Mouse (Mus musculus) kidney, adult 18-20 months (tissue): ENCODE measurements around the gene 5031439G07Rik.

Experiments
- DNase-seq: peaks from one replicate; pipeline ENCODE4 v3.0.0; 2021

Gene 5031439G07Rik

DNA sequence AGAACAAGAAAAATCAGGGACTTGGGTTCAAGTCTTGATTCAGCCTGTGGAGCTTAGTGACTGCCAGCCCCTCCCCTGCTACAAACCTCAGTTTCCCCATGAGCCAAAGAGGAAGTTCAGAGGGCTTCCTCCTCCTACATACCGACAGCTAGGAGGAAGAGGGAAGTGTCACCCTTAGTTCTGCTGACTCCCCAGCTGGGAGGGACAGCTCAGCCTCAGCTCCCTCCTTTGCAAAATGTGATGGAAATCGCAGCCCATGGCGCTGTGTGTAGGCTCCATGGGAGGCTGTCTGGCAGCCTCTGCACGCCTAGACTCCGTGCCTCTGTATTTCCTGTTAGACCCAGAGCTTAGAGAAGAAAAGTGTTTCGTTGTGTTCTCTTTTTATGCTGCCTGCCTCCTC lies 6.1 kb upstream of the 5031439G07Rik start:
- DNase-seq = no peak

DNA sequence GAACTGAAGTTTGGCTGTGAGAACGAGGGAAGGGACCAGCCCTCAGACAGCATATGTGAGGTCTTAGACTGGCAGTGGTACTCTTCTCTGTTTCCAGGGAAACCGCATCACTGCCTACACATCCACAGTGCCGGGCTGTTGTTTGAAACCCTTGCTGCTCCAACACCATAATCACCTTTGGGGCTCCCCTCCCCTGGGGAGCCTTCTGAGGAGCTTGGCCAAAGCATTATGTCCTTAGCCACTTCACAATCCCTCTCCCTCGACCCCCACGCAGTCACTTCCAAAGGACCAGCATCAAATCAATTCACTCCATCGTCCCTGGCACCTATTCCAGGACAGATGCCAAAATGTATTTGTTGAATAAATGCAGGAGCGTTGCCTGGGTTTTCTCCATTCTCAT lies 1.4 kb upstream of the 5031439G07Rik start:
- no peak for DNase-seq

DNA sequence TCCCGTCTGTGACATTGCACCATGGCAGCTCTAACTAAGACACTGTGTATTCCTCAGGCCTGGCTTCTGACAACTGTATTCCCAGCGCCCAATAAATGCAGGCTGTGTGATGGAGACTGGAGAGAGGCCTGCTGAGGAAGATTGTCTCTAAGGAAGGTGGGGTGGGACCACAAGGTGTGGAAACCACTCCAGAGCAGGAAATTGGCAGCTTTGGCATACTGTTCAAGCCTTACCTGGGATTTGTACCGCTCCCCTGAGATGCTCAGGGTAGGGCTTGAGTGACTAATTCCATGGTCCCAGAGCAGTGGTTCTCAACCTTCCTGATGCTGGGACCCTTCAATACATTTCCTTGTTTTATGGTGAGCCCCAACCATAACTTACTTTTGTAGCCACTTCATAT lies 747 bp upstream of the 5031439G07Rik start:
- no peak for DNase-seq

DNA sequence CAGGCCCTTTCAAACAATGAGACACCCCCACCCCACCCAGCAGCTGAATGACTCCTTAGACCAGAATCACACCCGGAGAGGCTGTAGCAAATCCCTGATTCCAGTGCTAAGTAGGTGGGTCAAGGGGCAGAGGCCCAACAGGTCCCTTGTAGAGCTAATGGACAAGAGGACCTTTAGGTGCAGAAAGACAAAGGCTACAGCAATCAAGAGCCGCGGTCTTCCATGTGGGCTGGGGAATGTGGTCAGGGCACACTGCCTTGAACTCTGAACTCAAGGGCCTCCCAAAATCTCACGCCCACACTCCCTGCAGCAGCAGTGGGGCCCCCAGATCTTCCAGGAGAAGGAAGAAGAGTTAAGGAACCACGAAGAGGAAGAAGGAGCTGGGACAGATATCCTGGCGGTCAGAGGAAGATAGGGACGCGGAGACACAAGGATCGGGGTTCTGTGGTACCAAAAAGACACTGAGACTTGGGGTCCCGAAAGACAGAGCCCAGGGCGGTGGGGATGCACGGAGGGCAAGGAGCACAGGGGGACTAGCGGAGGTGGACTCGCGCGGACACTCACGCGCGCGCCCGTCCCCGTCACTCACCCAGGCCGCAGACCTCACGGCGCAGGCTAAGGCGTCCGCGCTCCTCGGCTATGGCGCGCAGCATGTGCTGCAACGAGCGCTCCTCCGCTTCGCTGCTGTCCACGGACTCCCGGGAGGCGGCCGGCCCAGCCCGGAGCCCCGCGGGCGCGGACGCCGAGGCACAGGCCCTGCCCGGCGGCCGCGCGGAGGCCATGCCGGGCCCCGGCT lies 1.1 kb downstream of the 5031439G07Rik start:
- DNase-seq = no peak

DNA sequence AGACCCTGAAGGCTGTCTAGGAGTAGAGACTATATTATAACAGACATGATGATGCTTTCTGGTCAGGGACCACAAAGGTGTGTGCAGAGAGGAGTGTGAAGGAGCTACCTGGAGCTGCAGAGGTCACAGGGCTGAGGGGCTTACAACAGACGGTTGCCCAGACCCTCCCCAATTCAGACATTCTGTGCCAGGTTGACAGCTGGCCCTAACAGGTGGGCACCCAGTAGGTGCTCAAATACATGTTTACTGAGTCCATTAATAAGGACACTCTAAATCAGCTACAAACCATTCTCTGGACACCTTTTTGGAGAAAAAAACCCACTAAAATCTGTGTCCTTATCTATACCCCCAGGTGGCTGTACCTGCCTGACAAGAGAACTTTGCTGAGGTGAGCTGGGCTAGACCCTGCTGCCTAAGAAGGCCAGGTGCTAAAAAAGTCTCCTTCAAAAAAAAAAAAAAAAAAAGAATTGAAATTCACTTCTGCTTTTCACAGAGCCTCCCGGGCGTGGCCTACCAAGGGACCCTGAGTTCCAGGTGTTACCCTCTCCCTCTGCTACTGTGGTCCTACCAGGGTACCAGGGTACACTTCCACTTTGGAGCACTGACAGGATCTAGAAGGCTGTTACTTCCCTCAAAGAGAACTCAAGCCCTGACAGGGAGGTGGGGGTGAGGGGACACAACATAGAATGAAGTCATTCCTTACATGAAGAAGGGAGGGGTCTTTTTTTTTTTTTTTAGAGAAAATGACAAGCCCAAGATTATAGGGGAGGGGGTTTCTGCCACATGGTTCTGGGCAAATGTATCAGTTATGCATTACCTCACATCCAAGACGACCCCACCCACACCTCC lies 2.0 kb downstream of the 5031439G07Rik start:
- DNase-seq = no peak

DNA sequence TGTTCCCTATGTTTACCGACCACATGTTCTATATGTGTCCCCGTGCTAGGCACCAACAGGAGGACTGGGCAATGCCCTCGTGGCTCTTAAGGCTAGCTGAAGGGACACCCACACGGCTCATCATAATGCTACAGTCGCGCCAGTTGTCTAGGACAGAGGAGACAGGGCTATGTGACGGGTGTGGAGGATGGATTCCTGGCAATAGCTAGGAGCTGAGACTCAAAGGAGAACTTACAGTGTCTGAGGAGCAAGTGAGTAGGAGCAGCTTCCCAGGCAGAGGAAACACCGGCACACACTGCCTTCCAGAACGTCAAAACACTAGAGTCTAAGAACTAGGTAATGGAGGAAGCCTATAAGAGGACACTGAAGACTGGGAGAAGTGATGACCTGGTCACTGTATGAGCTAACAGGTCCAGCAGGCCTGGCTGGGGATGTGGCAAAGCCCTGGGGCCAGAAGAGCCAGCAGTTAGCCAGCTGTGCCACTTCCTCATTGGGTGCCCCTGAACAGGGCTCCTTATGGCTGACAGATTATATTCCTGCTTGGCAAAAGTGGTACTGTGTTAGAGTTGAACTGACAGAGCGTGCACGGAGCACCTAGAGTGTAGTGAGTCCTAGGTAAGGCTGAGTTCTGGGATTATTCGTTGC lies 2.7 kb downstream of the 5031439G07Rik start:
- no peak for DNase-seq

DNA sequence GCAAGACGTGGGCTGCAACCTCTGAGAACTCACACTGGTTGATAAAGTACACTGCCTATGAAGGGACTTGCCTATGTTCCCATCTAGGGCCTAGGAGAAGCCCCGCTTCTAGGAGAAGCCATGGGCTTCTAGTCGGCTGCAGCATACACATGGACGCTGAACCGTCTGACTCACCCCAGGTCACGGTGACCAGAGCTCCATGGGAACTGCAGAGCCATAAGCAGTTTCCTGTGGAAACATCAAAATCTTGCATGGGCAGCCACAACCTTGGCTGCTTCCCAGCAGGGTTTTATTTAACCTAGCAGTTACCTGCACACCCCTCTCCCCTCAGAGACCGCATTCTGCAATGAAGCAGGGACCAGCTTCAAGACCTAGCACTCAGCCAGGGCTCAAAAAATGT lies 4.6 kb downstream of the 5031439G07Rik start:
- DNase-seq = no peak

DNA sequence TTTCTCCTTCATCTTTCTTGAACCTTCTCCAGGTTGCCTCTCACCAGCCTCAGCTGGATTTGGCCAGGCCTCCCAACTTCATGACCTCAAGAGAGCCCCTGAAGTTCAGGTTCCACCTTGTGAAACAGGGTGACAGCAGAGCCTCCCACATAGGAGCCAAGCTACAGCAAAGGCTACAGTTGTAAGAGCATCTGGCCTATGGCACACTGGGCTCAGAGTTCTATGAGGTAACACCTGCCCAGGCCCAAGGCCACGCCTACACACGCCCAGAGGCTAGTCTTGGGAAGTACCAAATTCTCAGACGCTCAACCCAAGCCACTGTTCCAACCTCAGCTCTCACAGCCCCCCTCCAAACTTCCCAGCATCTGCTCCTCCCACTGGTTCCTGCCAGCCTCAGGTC lies 5.5 kb downstream of the 5031439G07Rik start:
- no peak for DNase-seq

DNA sequence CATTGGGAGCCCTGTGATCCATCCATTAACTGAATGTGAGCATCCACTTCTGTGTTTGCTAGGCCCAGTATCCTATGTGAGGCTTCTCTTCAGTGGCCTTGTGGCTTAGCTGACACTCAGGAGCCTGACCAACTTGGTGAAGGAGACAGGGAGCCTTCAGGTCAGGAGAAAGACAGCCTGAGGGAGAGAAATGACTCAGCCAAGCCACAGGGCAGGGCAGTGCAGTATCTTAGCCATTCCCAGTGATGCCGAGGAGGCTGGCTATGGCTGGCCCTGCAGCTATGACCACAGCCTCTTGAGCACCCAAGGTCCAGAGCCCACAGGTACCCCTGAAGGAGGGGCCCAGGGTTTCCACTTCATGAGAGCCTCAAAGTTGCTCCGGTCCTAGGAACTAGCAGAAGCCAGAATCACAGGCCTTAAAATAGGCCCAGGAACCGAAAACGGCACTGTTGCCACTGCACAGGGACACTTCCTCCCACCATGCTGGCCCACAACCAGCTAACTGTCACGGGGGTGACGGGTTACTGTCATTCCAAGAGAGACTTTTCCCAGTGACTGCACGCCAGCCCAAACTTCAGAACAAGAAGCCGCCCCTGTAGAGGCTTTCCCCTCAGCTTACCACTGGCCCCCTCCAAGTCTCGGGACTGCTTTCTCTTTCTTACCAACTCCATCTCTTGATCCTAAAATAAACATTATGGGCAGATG lies 6.6 kb downstream of the 5031439G07Rik start:
- DNase-seq = no peak

DNA sequence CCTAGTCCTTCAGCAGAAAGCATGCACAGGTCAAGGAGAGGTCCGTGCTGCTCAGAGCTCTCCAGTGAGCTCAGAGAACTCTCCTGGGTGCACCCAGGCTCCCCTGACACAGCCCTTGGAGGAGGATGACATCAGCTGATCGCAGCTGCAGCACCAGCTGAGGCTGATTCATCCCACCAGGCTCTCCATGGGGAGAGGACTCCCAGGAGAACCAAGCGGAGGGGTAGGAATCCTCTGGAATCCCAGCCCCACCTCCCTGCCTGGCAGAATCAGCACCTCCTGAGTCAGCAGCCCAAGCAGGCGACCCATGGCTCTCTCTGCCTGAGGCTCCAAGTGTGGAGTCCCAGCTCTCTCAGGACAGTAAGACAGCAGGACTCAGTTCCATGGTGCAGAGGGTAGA lies 12.6 kb downstream of the 5031439G07Rik start:
- peak; percentile 28 for DNase-seq

DNA sequence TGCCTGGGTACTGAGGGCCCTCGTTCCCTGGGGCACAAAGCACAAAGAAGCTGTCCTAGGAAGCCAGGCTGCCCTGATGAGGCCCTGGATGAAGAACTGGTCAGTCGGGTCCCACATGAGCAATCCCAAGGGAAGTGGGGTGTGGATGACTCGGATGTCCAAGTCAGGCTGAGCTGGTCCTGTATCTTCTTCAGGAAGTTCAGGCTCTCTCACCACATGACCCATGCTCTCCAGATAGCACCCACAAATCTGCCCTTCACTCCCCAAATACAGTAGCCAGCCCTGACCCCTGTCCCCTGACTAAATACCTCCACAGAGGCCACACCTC lies 14.8 kb downstream of the 5031439G07Rik start:
- no peak for DNase-seq

DNA sequence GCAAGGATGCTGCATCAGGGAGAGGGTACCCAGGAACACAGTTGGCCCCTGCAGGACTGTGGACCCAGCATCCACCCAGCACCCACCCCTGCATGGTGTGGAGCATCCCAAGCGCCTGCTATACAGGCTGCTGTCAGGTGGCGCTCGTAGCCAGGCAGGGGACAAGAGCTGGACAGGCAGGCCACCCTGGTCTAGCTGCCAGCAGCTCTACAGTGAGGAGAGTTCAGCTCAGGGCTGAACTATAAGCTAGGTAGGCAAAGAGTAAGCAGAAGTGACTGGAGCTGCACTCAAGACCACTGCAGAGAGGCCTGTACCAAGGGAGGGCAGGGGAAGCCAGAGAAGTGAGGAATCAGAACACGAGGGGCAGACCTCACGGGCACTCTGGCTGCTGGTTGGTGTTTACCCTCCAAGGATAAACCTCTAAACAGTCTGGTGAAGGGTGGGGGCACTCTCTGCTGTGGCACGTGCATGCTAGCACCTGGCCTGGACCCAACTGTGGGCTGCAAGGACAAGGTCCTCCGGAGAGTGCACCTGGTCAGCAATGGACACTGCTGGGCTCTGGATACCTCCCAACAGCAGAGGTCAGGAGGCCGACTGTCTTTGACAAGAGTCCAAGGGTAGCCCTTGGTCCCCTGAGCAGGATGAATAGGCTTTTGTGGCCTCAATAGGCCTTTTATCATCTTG lies 15.3 kb downstream of the 5031439G07Rik start:
- peak; percentile 65 for DNase-seq

DNA sequence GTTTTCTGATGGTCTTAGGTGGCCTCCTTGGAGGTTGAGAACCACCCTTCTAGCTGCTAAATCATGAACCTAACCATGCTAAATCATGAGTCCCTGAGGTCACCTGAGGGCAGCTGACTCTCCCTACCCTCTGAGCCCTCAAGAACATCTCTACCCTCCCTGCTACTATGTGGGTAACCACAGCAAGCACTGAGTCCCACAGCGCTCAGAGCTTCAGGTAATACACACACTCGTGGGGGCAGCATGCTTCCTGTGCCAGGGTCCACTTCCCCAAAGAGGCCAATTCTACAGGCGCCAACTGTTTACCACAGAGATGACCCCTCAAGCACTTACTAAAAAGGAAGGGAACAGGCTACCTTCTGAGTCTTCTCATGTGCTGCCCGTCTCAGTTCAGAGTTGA lies 19.8 kb downstream of the 5031439G07Rik start:
- no peak for DNase-seq

DNA sequence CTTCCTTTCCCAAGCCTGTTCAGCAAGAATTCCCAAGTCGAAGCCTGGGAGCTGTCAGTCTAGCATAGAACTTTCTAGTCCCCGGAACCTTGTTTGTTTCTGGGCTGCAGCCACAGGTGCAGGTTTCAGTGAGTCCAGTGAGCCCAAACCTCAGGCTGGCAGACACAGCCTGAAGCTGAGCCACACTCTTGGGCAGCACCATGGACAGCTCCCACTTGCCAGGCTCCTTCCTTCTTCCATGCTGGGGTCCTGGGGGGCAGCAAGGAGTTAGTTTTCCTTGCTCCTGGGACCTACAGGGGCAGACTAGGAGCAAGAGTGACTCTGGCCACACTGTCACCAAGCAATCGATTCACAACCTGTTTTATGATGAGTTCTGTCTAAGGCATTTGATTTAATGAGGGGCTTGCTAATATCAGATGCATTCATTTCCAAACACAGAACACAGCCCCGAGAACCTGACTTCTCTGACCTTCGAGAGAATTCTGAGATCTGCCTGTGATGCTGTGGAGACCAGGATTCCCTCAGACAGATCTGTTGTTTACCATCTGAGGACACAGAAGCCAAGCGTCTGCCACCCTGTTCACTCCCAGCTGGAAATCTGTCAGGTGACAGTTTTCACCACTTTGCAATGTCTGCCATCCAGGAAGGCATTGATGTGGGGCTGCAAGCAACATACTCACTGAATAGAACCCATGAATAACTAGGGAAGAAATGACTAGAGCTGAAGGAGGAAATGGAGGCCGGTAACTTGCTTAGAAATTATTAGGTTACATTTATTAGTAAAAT lies 22.6 kb downstream of the 5031439G07Rik start:
- peak; percentile 39 for DNase-seq

DNA sequence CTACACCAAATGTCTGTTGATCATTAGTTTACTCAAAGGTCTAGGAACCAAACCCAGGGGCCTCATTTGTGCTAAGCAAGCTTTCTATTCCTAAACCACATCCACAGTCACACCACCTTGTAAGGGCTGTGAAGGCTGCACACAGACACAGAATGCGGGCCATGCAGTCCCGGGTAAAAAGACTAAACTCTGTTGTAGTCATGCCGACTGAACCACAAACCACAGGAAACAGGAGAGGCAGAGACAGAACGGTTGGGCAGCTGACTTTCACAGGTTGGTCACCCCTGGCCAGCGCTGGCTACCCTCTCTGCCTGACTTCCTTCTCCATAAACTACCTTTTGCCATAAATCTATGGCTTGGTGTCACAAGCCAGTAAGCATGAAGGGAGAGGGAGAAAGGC lies 23.6 kb downstream of the 5031439G07Rik start:
- no peak for DNase-seq

DNA sequence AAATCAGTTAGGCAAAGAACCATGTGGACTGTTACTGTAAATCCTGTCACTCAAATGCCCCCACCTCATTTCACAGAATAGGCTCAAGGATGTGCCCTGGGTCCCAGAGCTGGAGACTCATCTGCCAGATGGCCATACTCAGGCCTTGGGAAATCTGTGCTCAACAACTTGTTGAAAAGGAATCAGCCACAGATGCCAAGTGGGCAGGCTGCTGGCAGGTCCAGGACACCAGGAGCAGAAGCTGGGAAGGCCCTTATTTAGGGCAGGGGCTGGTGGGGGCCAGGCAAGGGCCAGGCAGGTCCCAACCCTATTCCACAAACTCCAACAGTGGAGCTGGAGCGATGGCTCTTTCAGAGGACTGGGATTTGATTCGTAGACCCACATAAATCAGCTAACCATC lies 25.8 kb downstream of the 5031439G07Rik start:
- no peak for DNase-seq

DNA sequence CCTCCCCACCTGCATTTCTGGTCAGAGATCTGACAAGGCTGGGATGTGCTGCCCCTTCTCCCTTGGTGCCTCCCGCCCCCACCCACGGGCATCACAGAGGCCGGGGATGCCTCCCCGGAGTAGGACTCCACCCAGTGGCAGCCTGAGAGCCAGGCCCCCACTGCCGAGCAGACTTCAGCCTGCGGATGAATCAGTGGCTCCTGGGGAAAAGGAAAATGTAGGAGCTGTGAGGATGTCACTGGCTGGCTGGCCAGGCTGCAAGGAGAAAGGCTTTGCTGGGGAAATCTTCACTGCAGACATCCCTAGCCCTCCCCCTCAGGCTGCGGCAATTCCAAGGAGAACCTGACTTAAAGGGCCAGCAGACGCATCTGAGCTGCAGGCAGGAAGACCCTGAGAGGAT lies 27.7 kb downstream of the 5031439G07Rik start:
- DNase-seq = no peak

DNA sequence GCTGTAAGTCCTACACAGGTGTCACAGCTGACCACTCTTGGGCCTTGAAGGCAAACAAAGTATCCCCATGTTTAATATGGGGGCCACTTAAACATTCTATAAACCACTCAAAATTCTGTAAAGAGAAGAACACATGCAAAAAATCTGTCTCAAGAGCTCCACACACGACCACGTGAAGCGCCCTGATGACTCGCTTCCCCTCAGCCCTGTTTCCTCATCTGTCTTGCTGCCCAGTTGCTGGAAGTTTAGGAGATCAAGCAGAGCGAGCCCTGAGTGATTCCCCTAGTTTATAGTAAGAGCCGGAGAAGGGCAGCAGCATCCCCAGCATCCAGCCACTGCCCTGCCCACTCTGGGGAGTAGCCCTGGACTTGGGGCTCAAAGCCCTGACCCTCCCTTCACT lies 28.5 kb downstream of the 5031439G07Rik start:
- no peak for DNase-seq

DNA sequence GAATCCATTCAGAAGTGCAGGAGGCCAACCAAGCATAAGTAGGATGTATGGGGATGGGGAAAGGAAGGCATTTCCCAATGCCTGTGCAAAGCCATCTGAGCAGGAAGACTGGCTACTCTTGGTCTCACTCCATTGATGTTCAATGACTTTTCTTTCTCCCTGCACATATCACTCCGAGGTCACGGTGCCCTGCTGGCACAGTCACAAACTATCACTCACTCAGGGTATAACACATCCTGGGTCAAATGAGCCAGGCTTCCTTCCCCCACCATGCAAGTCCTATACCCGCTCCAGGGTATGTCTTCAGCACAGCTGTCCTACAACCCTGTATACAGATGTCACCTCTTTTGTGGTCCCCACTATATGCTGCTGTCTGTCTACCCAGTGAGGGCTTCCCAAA lies 30.0 kb downstream of the 5031439G07Rik start:
- no peak for DNase-seq

DNA sequence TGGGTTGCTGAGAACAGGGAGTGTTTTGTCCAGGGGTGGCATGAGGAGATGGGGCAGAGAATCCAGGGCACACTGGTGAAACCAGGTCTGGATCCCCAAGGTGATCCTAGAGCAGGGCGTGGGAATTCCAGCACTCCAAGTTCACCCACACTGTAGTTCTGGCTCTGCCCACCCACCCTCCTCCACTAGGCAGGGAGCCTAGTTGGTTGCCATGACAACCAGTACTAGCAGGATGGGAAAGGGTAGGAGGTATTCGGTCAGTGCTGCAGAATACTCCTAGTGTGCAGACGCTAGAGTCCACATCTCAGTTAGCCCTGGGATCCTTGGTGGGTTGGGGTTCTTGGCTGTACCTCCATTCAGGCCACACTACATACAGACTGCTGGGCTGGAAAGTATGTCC lies 30.5 kb downstream of the 5031439G07Rik start:
- DNase-seq = no peak

DNA sequence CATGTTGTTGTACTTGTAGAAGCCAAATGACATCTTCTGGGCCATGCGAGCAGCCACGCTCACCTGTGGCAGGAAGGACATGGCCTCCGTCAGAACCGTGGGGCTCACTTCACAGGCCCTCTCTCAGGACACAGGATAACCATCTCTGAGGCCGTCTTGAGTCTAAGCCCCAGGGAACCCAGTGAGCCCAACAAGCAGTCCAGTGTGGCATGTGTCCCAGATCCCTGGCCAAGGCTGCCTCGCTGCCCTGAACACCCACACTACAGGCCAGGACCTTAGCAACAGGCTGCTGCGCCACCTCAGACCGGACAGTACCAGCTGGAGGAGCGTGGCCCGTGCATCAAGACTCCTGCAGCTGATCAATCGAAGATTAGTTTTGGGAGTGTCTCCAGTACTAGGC lies 35.1 kb downstream of the 5031439G07Rik start:
- no peak for DNase-seq

DNA sequence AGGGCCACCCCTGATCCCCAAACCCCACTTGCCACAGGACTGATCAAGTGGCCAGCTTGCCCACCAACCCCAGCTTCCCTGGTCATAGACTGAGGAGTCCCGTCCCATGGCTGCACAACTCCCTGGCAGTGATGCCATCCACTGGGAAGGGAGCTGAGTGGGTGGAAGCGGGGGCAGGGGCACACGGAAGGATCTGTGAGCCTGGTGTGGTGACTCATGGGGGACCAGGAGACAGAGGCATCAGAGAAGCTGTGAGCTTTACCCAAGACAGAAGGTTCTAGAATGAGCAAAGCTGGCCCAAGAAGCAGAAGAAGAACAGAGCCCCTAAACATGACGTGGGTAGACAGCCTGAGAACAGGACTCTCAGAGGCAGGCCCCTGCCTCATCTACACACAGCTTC lies 38.3 kb downstream of the 5031439G07Rik start:
- DNase-seq = no peak
